ENCODE assay signal across 26 mouse cellular contexts in the genomic region with DNA sequence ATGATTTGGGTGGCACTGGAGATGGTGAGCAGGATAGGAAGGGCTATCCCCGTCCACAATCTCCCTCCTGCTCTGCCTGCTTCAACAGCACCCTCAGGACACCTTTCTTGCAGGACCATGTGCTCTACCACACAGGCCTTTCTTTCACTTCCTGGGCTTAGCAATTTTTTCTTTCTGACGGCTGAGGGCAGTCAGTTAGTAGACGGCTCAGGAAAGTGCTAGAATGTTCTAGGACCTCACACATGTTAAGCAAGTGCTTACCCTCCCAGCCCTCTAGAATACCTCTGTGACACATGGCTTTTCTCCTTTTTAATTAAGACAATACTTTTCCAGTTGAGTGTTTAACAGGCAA. TPM values are rescaled to one million over a fixed set of nuclear protein-coding genes. Genes with fewer than 3 reads are reported as not detected.
DNase-seq lines count a peak whose midpoint lies in the region; ATAC-seq and TF ChIP-seq lines count a peak whose summit lies in the region.
"Had no signal": no experiment of that assay in that cellular context is flagged by ENCODE, and none has a peak within 500 bp of the region (broad histone marks: within the 10 kb centered on the region; RNA-seq: fewer than 3 reads in every experiment).

No protein-coding gene starts in this region.

- no peak for TF ChIP-seq EP300 in liver, postnatal 0 days (IDR thresholded peaks at IDR 0.05; ENCODE audit: low read depth)

- no peak for ATAC-seq in limb, embryonic 12.5 days (ENCODE audit: insufficient number of reproducible peaks, insufficient read depth, low FRiP score, low TSS enrichment, low read depth)
- ATAC-seq in forebrain, embryonic 13.5 days: no peak
- ATAC-seq in liver, postnatal 0 days: no peak
- ATAC-seq: forebrain, postnatal 0 days; hindbrain, embryonic 16.5 days; intestine, embryonic 16.5 days had no signal

- H3K4me1 ChIP-seq in kidney, adult 2 months (ENCODE audit: control insufficient read depth, insufficient read depth, low read length): peaks cover 27% of the 10 kb centered on the region
- H3K4me1 ChIP-seq in ES-E14 (ENCODE audit: control insufficient read depth in 2 of 2, insufficient read depth in 2 of 2, low read length in 2 of 2, poor library complexity in 1 of 2): peaks cover 3 to 14% of the 10 kb centered on the region in 2 experiments; a peak in 2 of 4 replicates
- H3K4me1 ChIP-seq in limb, embryonic 12.5 days (replicated peaks): peaks cover 22% of the 10 kb centered on the region
- H3K4me1 ChIP-seq in forebrain, embryonic 13.5 days: peaks cover 3% of the 10 kb centered on the region
- H3K4me1 ChIP-seq in liver, postnatal 0 days (ENCODE audit: insufficient read depth): peaks cover 10% of the 10 kb centered on the region; the same call in 1 of the 2 replicates

- 62% methylated on average over 3 of the region's 3 CpGs for WGBS in kidney, adult 2 months
- 67% methylated on average over 3 of the region's 3 CpGs for WGBS in limb, embryonic 12.5 days
- WGBS in forebrain, embryonic 13.5 days: 78% methylated on average over 3 of the region's 3 CpGs
- WGBS in liver, postnatal 0 days (ENCODE audit: insufficient replicate concordance): 62% methylated on average over 3 of the region's 3 CpGs

- peak overlapping the region; percentile 21 for H3K27ac ChIP-seq in kidney, adult 2 months (ENCODE audit: insufficient read depth, low read depth, low read length)
- peak overlapping the region; percentile 51 for H3K27ac ChIP-seq in ES-E14 (ENCODE audit: insufficient read depth, low read depth, low read length, poor library complexity, severe bottlenecking)
- peak overlapping the region; percentile 14; the same call in 1 of the 2 replicates for H3K27ac ChIP-seq in limb, embryonic 12.5 days
- no peak overlapping the region for H3K27ac ChIP-seq in forebrain, embryonic 13.5 days
- no peak overlapping the region for H3K27ac ChIP-seq in liver, postnatal 0 days (ENCODE audit: low read depth)
- H3K27ac ChIP-seq: heart, embryonic 10.5 days; kidney, postnatal 0 days; left cerebral cortex, adult 2 months; liver, embryonic 13.5 days; stomach, postnatal 0 days had no signal

- H3K27me3 ChIP-seq in kidney, adult 2 months (replicated peaks; ENCODE audit: control insufficient read depth, insufficient read depth, low read length): no peaks in the 10 kb centered on the region
- no peaks in the 10 kb centered on the region for H3K27me3 ChIP-seq in limb, embryonic 12.5 days
- H3K27me3 ChIP-seq in splenic B cell, adult 2 months (ENCODE audit: control insufficient read depth, insufficient read depth, low read length, poor library complexity, severe bottlenecking): no peaks in the 10 kb centered on the region; the same call in 1 of the 2 replicates
- no peaks in the 10 kb centered on the region for H3K27me3 ChIP-seq in forebrain, embryonic 13.5 days
- H3K27me3 ChIP-seq in liver, postnatal 0 days (ENCODE audit: insufficient read depth, low read length): no peaks in the 10 kb centered on the region
- H3K27me3 ChIP-seq: liver, embryonic 13.5 days had no signal

- in situ Hi-C loops in ES-E14 (cut with MboI; ENCODE audit: low sequenced_read_pairs in 2 of 2, unreplicated experiment in 2 of 2): no loop called here

- no peak overlapping the region for H3K4me2 ChIP-seq in limb, embryonic 12.5 days
- H3K4me2 ChIP-seq in forebrain, embryonic 13.5 days: no peak overlapping the region
- H3K4me2 ChIP-seq in liver, postnatal 0 days (ENCODE audit: low read depth, low read length): no peak overlapping the region
- H3K4me2 ChIP-seq: liver, embryonic 13.5 days; lung, embryonic 14.5 days; midbrain, embryonic 11.5 days had no signal

- H3K9me3 ChIP-seq in ES-E14 (ENCODE audit: control insufficient read depth, insufficient read depth, low read depth, low read length): no peaks in the 10 kb centered on the region
- 0 out of 2 replicates have a peak, but pooled peaks cover 3% of the 10 kb centered on the region for H3K9me3 ChIP-seq in limb, embryonic 12.5 days
- no peaks in the 10 kb centered on the region for H3K9me3 ChIP-seq in forebrain, embryonic 13.5 days (replicated peaks)
- H3K9me3 ChIP-seq in liver, postnatal 0 days (ENCODE audit: low read length): no peaks in the 10 kb centered on the region
- H3K9me3 ChIP-seq: heart, embryonic 10.5 days; liver, embryonic 13.5 days had no signal

- H3K36me3 ChIP-seq in kidney, adult 2 months (ENCODE audit: control insufficient read depth, insufficient read depth, low read length): no peaks in the 10 kb centered on the region
- H3K36me3 ChIP-seq in ES-E14 (ENCODE audit: control insufficient read depth, insufficient read depth, low read length, poor library complexity, severe bottlenecking): peaks cover 4% of the 10 kb centered on the region; the same call in 1 of the 2 replicates
- no peaks in the 10 kb centered on the region for H3K36me3 ChIP-seq in limb, embryonic 12.5 days
- H3K36me3 ChIP-seq in splenic B cell, adult 2 months (ENCODE audit: control insufficient read depth, insufficient read depth, low read length, poor library complexity, severe bottlenecking): no peaks in the 10 kb centered on the region
- H3K36me3 ChIP-seq in forebrain, embryonic 13.5 days (ENCODE audit: poor library complexity, severe bottlenecking): no peaks in the 10 kb centered on the region
- H3K36me3 ChIP-seq in liver, postnatal 0 days (replicated peaks; ENCODE audit: insufficient read depth, low read length): no peaks in the 10 kb centered on the region
- H3K36me3 ChIP-seq: heart, embryonic 10.5 days; liver, embryonic 13.5 days had no signal

- H3K9ac ChIP-seq in ES-E14 (ENCODE audit: insufficient read depth, low read depth, low read length, poor library complexity, severe bottlenecking): 0 out of 2 replicates have a peak overlapping the region, but pooled peaks have one; percentile 20
- H3K9ac ChIP-seq in limb, embryonic 12.5 days (replicated peaks): no peak overlapping the region
- no peak overlapping the region for H3K9ac ChIP-seq in forebrain, embryonic 13.5 days
- no peak overlapping the region for H3K9ac ChIP-seq in liver, postnatal 0 days (replicated peaks)
- H3K9ac ChIP-seq: forebrain, postnatal 0 days; liver, embryonic 13.5 days; lung, embryonic 14.5 days had no signal

- H3K4me3 ChIP-seq in kidney, adult 2 months (ENCODE audit: insufficient read depth, low read depth, low read length): no peak overlapping the region
- H3K4me3 ChIP-seq in ES-E14 (ENCODE audit: insufficient read depth in 1 of 2, low read depth in 1 of 2, low read length in 2 of 2, poor library complexity in 1 of 2, severe bottlenecking in 1 of 2): no peak overlapping the region
- no peak overlapping the region for H3K4me3 ChIP-seq in limb, embryonic 12.5 days (replicated peaks)
- H3K4me3 ChIP-seq in forebrain, embryonic 13.5 days: no peak overlapping the region
- H3K4me3 ChIP-seq in liver, postnatal 0 days (ENCODE audit: low read depth, low read length): no peak overlapping the region
- H3K4me3 ChIP-seq: heart, embryonic 10.5 days; left cerebral cortex, adult 2 months; liver, embryonic 13.5 days had no signal

- no peak for TF ChIP-seq CTCF in kidney, adult 2 months (conservative IDR thresholded peaks at IDR 0.05; ENCODE audit: insufficient read depth, insufficient read length, low read depth, low read length)
- TF ChIP-seq CTCF in liver, postnatal 0 days (IDR thresholded peaks at IDR 0.05; ENCODE audit: low read depth): no peak

- no peak for TF ChIP-seq POLR2A in kidney, adult 2 months (IDR thresholded peaks at IDR 0.05; ENCODE audit: low read depth, low read length)

- no peak for DNase-seq in kidney, adult 2 months
- no peak for DNase-seq in kidney, postnatal 14 days
- no peak for DNase-seq in ES-E14 (ENCODE audit: low read depth, low spot score)
- peak; percentile 62 for DNase-seq in splenic B cell, adult 2 months (ENCODE audit: low read depth, low spot score)
- no peak for DNase-seq in liver, postnatal 0 days
- DNase-seq: adrenal gland, postnatal 14 days; cerebellum, adult 9-11 months; forebrain, postnatal 0 days; heart, postnatal 4 days; left cerebral cortex, postnatal 4 days; liver, embryonic 13.5 days; lung, embryonic 14.5 days; lung, postnatal 36 days; thymus, adult 2 months had no signal

TF ChIP-seq in ES-E14, 5 proteins besides CTCF, POLR2A, EP300 and RAD21:
- TF ChIP-seq ZNF384 (IDR thresholded peaks at IDR 0.05; ENCODE audit: low read depth, low read length) (no peak), MAFK (IDR thresholded peaks at IDR 0.05; ENCODE audit: insufficient read depth, low read depth, low read length) (no peak), HCFC1 (IDR thresholded peaks at IDR 0.05; ENCODE audit: borderline replicate concordance, insufficient read depth, low read length) (no peak), ZC3H11A (IDR thresholded peaks at IDR 0.05; ENCODE audit: borderline replicate concordance, low read depth, low read length) (no peak), CHD2 (IDR thresholded peaks at IDR 0.05; ENCODE audit: low read depth, low read length) (no peak)

RNA-seq across cellular contexts. Expression of a gene that starts 6.1 kb away (rescaled TPM):
- 224 and 271 TPM in 2 replicates for polyA plus RNA-seq in kidney, adult 2 months (2012; rRNA removed)
- total RNA-seq in ES-E14 (2012; rRNA removed): 32.4 and 41.6 TPM in 2 replicates
- 81.2 and 81.9 TPM in 2 replicates for polyA plus RNA-seq in limb, embryonic 12.5 days (2016; fragmentation: Nextera tagmentation; extraction: Ambion mirVana)
- 77.0 and 85.2 TPM in 2 replicates for polyA plus RNA-seq in forebrain, embryonic 13.5 days (2015; fragmentation: Nextera tagmentation; extraction: Ambion mirVana)
- polyA plus RNA-seq in liver, postnatal 0 days (2015; fragmentation: Nextera tagmentation; extraction: Ambion mirVana): 27.2 and 32.2 TPM in 2 replicates

RNA-seq across cellular contexts. Expression of a gene that starts 17.1 kb away (rescaled TPM):
- 0.16 and 0.24 TPM in 2 replicates for polyA plus RNA-seq in kidney, adult 2 months (2012; rRNA removed)
- 0.32 and 0.49 TPM in 2 replicates for total RNA-seq in ES-E14 (2012; rRNA removed)
- polyA plus RNA-seq in limb, embryonic 12.5 days (2016; fragmentation: Nextera tagmentation; extraction: Ambion mirVana): not detected in 2 replicates
- 0.43 TPM in 1 of 2 replicates, not detected in the other for polyA plus RNA-seq in forebrain, embryonic 13.5 days (2015; fragmentation: Nextera tagmentation; extraction: Ambion mirVana)
- polyA plus RNA-seq in liver, postnatal 0 days (2015; fragmentation: Nextera tagmentation; extraction: Ambion mirVana): not detected in 2 replicates
- total RNA-seq: adrenal gland, postnatal 14 days; common myeloid progenitor, adult 5-6 weeks; heart, postnatal 4 days; neutrophil, adult 5-6 weeks had no signal
- polyA plus RNA-seq: heart, embryonic 10.5 days; intestine, embryonic 16.5 days; liver, embryonic 13.5 days; lung, embryonic 14.5 days; midbrain, embryonic 11.5 days; small intestine, adult 2 months had no signal

Comparison
In these comparisons a context has a peak if more than half of its experiments do, and no peak if none do; other contexts are left out.
1. H3K27ac ChIP-seq: peak in kidney, adult 2 months (single experiment), ES-E14 (single experiment) and limb, embryonic 12.5 days (single experiment); none in forebrain, embryonic 13.5 days (single experiment) and liver, postnatal 0 days (single experiment).